In the genomic region with DNA sequence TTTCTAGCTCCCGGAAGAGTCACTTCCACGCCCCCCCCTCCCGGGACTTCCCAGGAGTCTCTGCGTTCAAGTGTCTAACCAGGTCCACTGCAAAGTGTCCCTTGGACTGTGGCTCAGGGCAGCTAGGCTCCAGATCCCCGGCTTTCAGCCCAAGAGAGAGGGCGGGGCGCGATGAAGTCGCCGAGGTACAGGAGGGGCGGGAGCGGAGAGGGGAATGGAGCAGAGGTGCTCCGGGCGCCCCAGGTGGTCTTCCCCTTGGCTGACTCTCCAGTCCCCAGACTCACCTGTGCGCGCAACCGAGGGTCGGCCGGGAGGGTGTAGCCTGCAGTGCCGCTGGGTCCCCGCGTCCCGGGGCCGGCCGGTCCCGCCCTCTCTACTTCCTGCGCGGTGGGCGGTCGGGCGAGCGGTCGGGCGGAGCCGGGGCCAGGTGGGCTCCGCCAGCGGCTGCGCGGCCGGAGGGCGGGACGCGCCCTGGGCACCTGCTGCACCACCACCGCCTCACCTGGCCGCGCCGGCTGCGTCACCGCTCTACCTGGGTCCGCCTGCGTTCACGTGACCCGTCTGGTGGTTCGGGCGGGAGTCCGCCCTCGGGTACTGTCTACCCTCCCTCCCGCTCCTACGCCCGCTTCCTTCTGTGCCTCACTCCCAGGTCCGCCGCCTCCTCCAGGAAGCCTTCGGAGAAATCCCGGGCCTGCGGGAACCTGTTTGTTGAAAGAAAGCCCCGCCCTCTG, we compare ENCODE assay signal across 8 mouse cellular contexts. TPM values are rescaled to one million over a fixed set of nuclear protein-coding genes. Genes with fewer than 3 reads are reported as not detected.
A peak's percentile ranks its signal among the peaks of the same experiment; 100 is the strongest.
DNase-seq lines count a peak whose midpoint lies in the region; ATAC-seq and TF ChIP-seq lines count a peak whose summit lies in the region.

No protein-coding gene starts in this region.

- 0 out of 2 replicates have a peak overlapping the region, but pooled peaks have one; percentile 30 for H3K9ac ChIP-seq in forebrain, embryonic 15.5 days (replicated peaks)
- H3K9ac ChIP-seq in kidney, embryonic 16.5 days (replicated peaks; ENCODE audit: low read length) = peak overlapping the region; percentile 66

- no peaks in the 10 kb centered on the region for H3K36me3 ChIP-seq in testis, adult 2 months (ENCODE audit: control insufficient read depth, insufficient read depth, low read length)
- H3K36me3 ChIP-seq in forebrain, embryonic 15.5 days = no peaks in the 10 kb centered on the region
- H3K36me3 ChIP-seq in kidney, embryonic 16.5 days (ENCODE audit: insufficient read depth, low read length) = no peaks in the 10 kb centered on the region

- TF ChIP-seq POLR2A in testis, adult 2 months (IDR thresholded peaks at IDR 0.05; ENCODE audit: control insufficient read depth, low read depth, low read length) = no peak

- ATAC-seq in forebrain, embryonic 15.5 days (replicated peaks) = no peak
- ATAC-seq in kidney, embryonic 16.5 days (ENCODE audit: low FRiP score, low TSS enrichment) = peak; percentile 80

- H3K4me2 ChIP-seq in forebrain, embryonic 15.5 days (replicated peaks) = peak overlapping the region; percentile 75
- H3K4me2 ChIP-seq in kidney, embryonic 16.5 days (replicated peaks; ENCODE audit: low read depth, low read length) = peak overlapping the region; percentile 69

- under 1% methylated on average over 61 of the region's 66 CpGs for WGBS in forebrain, embryonic 15.5 days
- WGBS in kidney, embryonic 16.5 days = under 1% methylated on average over 62 of the region's 66 CpGs

- H3K27me3 ChIP-seq in testis, adult 2 months (ENCODE audit: control insufficient read depth, insufficient read depth, low read length) = peaks cover 2% of the 10 kb centered on the region; the same call in 1 of the 2 replicates
- peaks cover 32% of the 10 kb centered on the region for H3K27me3 ChIP-seq in forebrain, embryonic 15.5 days
- peaks cover 23% of the 10 kb centered on the region for H3K27me3 ChIP-seq in kidney, embryonic 16.5 days (ENCODE audit: insufficient read depth, low read length)

- DNase-seq in testis, postnatal 10 days (ENCODE audit: low spot score) = no peak
- DNase-seq in lung, postnatal 10 days = peak; percentile 71
- DNase-seq in urinary bladder, adult 2 months (ENCODE audit: low spot score) = peak; percentile 57
- no peak for DNase-seq in layer of hippocampus, adult 11-12 months (ENCODE audit: low spot score)
- DNase-seq in layer of hippocampus, postnatal 14 days (ENCODE audit: low spot score in 2 of 2) = no peak

- no peaks in the 10 kb centered on the region for H3K9me3 ChIP-seq in forebrain, embryonic 15.5 days
- no peaks in the 10 kb centered on the region for H3K9me3 ChIP-seq in kidney, embryonic 16.5 days (ENCODE audit: low read length)

- peaks cover 11% of the 10 kb centered on the region for H3K4me1 ChIP-seq in testis, adult 2 months (ENCODE audit: control insufficient read depth, insufficient read depth, low read length)
- H3K4me1 ChIP-seq in forebrain, embryonic 15.5 days = peaks cover 10% of the 10 kb centered on the region
- peaks cover 33% of the 10 kb centered on the region for H3K4me1 ChIP-seq in kidney, embryonic 16.5 days (ENCODE audit: insufficient read depth, low read length)

- peak overlapping the region; percentile 68 for H3K4me3 ChIP-seq in testis, adult 2 months (ENCODE audit: control insufficient read depth, low read depth, low read length)
- peak overlapping the region; percentile 44 for H3K4me3 ChIP-seq in forebrain, embryonic 15.5 days
- H3K4me3 ChIP-seq in kidney, embryonic 16.5 days (ENCODE audit: low read length) = peak overlapping the region; percentile 59

- TF ChIP-seq CTCF in testis, adult 2 months (IDR thresholded peaks at IDR 0.05; ENCODE audit: control insufficient read depth, insufficient read depth, insufficient replicate concordance, low read depth, low read length) = no peak

- no peak overlapping the region for H3K27ac ChIP-seq in testis, adult 2 months (ENCODE audit: control insufficient read depth, insufficient read depth, low read depth, low read length)
- H3K27ac ChIP-seq in forebrain, embryonic 15.5 days (replicated peaks) = no peak overlapping the region
- peak overlapping the region; percentile 91 for H3K27ac ChIP-seq in kidney, embryonic 16.5 days (ENCODE audit: low read length)

RNA-seq across cellular contexts. Expression of a gene that starts 1.8 kb away (rescaled TPM):
- polyA plus RNA-seq in testis, adult 2 months (2012; rRNA removed) = 0.56 and 1.2 TPM in 2 replicates
- polyA plus RNA-seq in forebrain, embryonic 15.5 days (2015; fragmentation: Nextera tagmentation; extraction: Ambion mirVana) = 0.60 and 0.63 TPM in 2 replicates
- 44.2 and 44.3 TPM in 2 replicates for polyA plus RNA-seq in kidney, embryonic 16.5 days (2015; fragmentation: Nextera tagmentation; extraction: Ambion mirVana)
- 10.9 and 11.4 TPM in 2 replicates for polyA plus RNA-seq in urinary bladder, adult 2 months (2012; rRNA removed)
- under 1 TPM; 0.23 to 0.52 TPM for total RNA-seq in layer of hippocampus, postnatal 14 days (2021)

RNA-seq across cellular contexts. Expression of a gene that starts 36.2 kb away (rescaled TPM):
- polyA plus RNA-seq in testis, adult 2 months (2012; rRNA removed) = 0.34 and 0.57 TPM in 2 replicates
- 0.20 TPM in 1 of 2 replicates, not detected in the other for polyA plus RNA-seq in forebrain, embryonic 15.5 days (2015; fragmentation: Nextera tagmentation; extraction: Ambion mirVana)
- polyA plus RNA-seq in kidney, embryonic 16.5 days (2015; fragmentation: Nextera tagmentation; extraction: Ambion mirVana) = 0.37 TPM in 1 of 2 replicates, not detected in the other
- not detected in 2 replicates for polyA plus RNA-seq in urinary bladder, adult 2 months (2012; rRNA removed)
- total RNA-seq in layer of hippocampus, postnatal 14 days (2021) = under 1 TPM in 1 of 2 experiments, not detected in 1; 0.53 TPM

Comparison
In these comparisons a context has a peak if more than half of its experiments do, and no peak if none do; other contexts are left out.
1. DNase-seq: peak in lung, postnatal 10 days (single experiment) and urinary bladder, adult 2 months (single experiment); none in testis, postnatal 10 days (single experiment), layer of hippocampus, adult 11-12 months (single experiment) and layer of hippocampus, postnatal 14 days (0 of 2).
2. Peak in every context shown above with its lines, with median percentiles within 50 percentile points of each other: H3K4me3 ChIP-seq.